Mouse (Mus musculus): ENCODE results near the gene Stpg1.

- no peak for TF ChIP-seq CTCF (IDR thresholded peaks at IDR 0.05; ENCODE audit: low read depth, low read length)
- TF ChIP-seq POLR2A (IDR thresholded peaks at IDR 0.05; ENCODE audit: borderline replicate concordance, low read depth, low read length), result no peak
Observed at GRCm38 (mm10) chr4:135546793-135547192, 52.2 kb downstream of the Stpg1 start.
